Mouse (Mus musculus): Measurements from ENCODE around the gene Gm10972.
"Not testable (repeated sequence)": the region's sequence is repeated elsewhere in the genome, so short reads cannot be mapped to it uniquely, and the experiment has no call there.

Gene Gm10972

DNA sequence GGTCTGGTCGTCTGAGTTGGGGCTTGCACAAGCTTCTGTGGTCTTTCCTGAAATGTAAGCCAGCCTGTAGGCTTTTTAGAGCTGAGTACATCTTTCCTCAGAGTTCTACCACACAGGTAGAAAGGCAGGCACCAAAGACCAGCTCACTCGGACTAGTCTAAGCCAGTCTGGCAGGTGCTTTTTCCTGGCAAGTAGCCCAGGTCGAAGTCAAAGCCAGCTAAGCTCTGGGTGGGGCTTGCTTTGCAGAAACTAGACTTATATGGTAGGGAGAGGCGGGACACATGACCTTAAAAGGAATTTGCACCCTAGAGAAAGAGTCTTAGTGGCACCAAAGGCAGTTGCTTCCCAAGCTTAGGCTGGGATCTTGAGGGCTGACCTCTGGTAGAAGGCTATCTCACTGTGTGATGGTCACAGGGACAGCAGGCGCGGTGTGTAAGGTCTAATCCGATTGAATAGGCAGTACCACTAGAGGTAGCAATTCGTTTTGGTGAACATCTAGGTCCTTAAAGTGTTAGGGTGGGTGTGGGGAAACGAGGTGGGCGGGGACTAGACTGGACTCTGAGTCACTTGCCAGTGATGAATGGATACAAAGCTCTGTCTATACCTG is 16.3 kb downstream of the Gm10972 start:
- ATAC-seq (ENCODE audit: low TSS enrichment), result peak; percentile 41

DNA sequence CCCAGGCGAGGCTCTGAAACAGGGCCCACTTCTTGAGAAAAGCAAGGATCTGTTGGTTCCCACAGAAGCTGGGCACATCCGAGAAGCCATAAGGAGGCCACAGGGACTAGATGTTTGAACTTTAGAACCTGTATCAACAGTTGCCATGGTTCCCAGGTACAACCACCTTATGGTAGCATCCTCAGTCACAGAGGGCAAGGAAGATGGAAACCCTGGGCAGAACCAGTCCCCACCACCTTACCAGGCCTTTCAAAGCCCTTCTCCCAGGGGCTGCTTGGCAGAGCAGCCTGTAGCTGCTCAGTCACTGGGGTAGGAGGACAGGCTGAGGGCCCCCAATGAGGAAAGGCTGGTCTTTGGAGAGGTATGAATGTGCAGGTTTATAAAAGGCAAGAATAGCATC is 17.9 kb downstream of the Gm10972 start:
- ATAC-seq (ENCODE audit: low TSS enrichment), result not testable (repeated sequence)

DNA sequence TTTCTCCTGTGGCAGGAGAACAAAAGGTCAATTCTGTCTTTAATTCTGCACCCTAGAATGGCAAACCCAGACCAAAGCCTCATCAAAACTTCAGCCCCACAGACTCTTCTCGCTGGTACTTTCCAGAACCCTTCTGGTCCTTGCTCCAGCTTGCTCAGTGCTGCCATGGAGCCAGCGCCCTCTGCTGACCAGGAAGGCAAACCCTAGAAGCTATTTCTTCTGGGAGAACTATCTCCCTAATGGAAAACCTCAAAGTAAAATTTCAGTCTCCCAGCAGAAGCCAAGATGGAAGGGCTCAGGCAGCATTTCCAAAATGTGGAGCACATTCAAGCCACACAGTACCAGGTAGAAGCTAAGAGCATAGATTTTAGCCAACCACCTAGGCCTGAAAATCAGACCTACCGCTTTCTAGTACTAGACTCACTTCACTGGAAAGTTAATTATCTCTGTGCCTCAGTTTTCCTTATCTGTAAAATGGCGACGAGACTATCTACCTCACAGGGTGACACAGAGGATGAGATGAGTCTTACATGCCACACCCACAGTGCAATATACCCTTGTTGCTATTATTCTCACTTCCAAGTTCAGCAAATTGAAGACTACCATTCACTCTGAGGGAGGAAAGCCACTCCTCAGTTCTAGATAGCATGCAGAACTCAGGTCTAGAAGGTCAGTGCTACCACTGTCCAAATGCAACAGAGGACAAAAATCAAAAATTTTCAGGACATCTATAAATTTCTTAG is 22.3 kb downstream of the Gm10972 start:
- ATAC-seq (ENCODE audit: low TSS enrichment), result peak; percentile 78

DNA sequence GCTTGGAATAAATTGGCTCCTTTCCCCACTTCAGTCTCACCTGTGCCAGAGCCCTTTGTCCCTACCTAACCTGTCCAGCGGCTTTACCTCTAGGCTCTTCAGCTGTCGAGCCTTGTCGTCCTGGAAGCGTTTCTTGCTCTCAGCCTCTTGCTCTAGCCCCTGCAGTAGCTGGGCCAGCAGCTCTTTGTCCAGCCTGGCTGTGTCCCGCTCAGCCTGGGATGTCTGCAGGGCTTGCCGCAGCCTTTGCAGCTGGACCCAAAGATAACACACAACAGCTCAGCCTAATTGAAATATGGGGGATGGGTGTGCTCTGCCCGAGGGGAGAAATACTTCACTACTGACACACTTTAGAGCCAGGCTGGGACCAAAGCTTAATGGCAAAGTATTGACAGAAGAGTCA is 23.0 kb downstream of the Gm10972 start:
- not testable (repeated sequence) for ATAC-seq (ENCODE audit: low TSS enrichment)

GRCm38 (mm10) chr3:94675101-94675500 is 32.2 kb downstream of the Gm10972 start:
- ATAC-seq (ENCODE audit: low TSS enrichment), result not testable (repeated sequence)

DNA sequence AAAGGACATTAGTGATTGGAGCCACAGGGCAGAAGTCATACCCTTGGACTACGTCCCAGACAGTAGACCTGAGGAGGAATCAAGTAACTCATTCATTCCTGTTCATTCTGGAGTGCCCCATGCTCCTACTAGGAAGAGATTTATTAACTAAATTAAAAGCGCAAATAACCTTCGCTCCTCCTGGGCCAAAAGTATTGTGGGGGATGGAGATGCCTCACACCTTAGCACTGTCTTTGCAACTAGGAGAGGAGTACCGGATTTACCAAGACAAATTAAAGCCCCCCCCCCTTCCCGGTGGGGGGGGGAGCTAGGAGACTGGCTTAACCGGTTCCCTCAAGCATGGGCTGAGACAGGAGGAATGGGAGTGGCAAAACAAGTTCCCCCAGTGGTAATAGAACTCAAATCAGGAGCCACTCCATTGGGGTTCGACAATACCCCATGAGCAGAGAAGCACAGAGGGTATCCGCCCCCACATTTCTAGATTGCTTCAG is 36.5 kb downstream of the Gm10972 start:
- no peak for ATAC-seq (ENCODE audit: low TSS enrichment)

GRCm38 (mm10) chr3:94680032-94680431 is 37.1 kb downstream of the Gm10972 start:
- ATAC-seq (ENCODE audit: low TSS enrichment), result not testable (repeated sequence)

DNA sequence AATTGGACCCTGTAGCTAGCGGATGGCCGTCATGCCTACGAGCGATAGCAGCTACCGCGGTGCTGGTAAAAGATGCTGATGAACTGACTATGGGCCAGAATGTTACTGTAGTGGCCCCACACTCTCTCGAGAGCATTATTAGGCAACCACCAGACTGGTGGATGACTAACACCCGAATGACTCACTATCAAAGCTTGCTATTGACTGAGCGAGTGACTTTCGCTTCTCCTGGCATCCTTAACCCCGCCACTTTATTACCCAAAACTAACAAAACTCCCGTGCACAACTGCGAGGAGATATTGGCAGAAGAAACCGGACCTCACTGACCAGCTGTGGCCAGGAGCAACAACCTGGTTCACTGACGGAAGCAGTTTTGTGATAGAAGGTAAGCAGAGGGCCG is 37.9 kb downstream of the Gm10972 start:
- no peak for ATAC-seq (ENCODE audit: low TSS enrichment)

GRCm38 (mm10) chr3:94683646-94684045 is 40.7 kb downstream of the Gm10972 start:
- ATAC-seq (ENCODE audit: low TSS enrichment), result no peak

- ATAC-seq (ENCODE audit: low TSS enrichment), result not testable (repeated sequence)
Observed at GRCm38 (mm10) chr3:94685989-94686772, 43.3 kb downstream of the Gm10972 start.

DNA sequence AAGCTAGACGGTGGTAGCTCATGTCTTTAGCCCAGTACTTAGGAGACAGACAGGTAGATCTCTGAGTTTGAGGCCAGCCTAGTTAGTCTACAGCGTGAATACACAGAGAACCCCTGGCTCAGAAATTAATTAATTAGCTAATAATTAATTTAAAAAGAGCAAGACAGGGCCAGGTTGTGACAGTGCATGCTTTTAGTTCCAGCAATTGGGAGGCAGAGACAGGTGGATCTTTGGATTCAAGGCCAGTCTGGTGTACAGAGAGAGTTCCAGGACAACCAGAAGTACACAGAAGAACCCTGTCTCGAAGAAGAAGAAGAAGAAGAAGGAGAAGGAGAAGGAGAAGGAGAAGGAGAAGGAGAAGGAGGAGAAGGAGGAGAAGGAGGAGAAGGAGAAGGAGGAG is 45.8 kb downstream of the Gm10972 start:
- ATAC-seq (ENCODE audit: low TSS enrichment), result not testable (repeated sequence)

DNA sequence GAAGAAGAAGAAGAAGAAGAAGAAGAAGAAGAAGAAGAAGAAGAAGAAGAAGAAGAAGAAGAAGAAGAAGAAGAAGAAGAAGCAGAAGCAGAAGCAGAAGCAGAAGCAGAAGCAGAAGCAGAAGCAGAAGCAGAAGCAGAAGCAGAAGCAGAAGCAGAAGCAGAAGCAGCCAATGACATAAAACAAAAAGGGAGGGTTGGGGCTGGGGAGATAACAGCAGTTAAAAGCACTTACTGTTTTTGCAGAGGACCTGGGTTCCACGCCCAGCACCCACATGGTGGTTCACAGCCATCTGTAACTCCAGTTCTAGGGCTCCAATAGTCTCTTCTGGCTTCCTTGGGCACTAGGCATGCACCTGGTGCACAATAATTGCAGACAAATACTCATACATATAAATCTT is 46.3 kb downstream of the Gm10972 start:
- ATAC-seq (ENCODE audit: low TSS enrichment), result not testable (repeated sequence)

- ATAC-seq (ENCODE audit: low TSS enrichment), result not testable (repeated sequence)
Observed at GRCm38 (mm10) chr3:94690162-94690561, 47.2 kb downstream of the Gm10972 start.

DNA sequence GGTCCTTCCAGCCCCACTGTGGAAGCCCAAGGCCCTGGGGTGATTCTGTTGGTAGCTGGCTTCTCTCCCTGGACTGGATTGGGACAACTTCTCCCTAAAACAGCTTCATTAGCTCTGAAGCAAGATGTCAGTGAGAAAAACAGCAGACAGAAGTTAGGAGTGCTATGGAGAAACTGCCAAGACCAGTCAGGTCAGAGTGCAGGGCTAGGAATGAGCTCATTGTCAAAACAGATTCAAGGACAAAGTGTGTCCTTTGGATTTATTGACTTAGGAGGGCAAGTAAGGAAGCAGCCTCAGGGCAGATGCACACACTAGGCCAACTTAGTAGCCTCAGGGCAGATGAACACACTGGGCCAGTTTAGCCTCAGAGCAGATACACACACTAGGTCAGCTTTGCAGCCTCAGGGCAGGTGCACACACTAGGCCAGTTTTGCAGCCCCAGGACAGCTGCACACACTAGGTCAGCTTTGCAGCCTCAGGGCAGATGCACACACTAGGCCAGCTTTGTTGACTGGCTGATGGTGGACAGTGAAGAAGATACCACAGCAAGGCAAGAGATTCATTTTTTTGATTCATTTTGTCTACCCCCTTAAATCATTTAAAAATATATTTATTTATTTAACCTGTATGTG is 47.8 kb downstream of the Gm10972 start:
- ATAC-seq (ENCODE audit: low TSS enrichment), result no peak

DNA sequence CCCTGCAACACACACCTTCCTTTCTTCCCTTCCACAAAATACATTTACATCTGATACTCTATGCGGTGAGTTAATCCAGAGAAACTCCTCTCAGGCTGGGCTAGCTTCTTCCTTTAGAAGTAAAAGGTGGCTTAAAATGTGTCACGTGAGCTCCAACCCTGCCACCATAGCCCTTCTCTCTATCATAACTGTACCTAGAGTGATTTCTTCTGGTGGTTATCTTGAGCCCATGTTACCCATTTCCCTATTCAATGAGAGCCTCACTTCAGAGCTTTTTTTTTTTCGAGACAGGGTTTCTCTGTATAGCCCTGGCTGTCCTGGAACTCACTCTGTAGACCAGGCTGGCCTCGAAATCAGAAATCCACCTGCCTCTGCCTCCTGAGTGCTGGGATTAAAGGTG is 48.8 kb downstream of the Gm10972 start:
- ATAC-seq (ENCODE audit: low TSS enrichment), result not testable (repeated sequence)
